Mouse (Mus musculus) B cell, adult (primary cell): ENCODE results near the gene Fam243. TPM values are rescaled to one million over a fixed set of nuclear protein-coding genes. Genes with fewer than 3 reads are reported as not detected.

Experiments used
- total RNA-seq: library from RNA; stranded (reverse); gene quantifications from 4 replicates; pipeline ENCODE4 v1.2.4, GENCODE M21; 2023; ENCODE audit not compliant: inconsistent age

Gene Fam243
- not detected in 4 replicates for total RNA-seq

GRCm38 (mm10) chr16:92321341-92321740 lies at the start of gene Fam243:
Gene Fam243, minus strand, starts transcription at chr16:92321441.

GRCm38 (mm10) chr16:92359229-92359628 lies 38.0 kb upstream of the Fam243 start, which contains the start of gene Kcne1:
Gene Kcne1, minus strand, starts transcription at chr16:92359468.

GRCm38 (mm10) chr16:92300649-92301411 lies 20.4 kb downstream of the Fam243 start, which contains the start of gene Smim11:
Gene Smim11, plus strand, starts transcription at chr16:92301286.

GRCm38 (mm10) chr16:92292101-92292500 lies 29.1 kb downstream of the Fam243 start, which contains the start of gene Kcne2:
Gene Kcne2, plus strand, starts transcription at chr16:92292389.

Other genes with a start within 250 kb of the Fam243 start
- not detected in 4 replicates for gene Kcne2, start 29.1 kb downstream of the Fam243 start, total RNA-seq
- gene Smim11, start 20.2 kb downstream of the Fam243 start, total RNA-seq: 14.7 to 31.6 TPM (median 27.6 TPM) in 4 replicates
- not detected in 4 replicates for gene Kcne1, start 38.0 kb upstream of the Fam243 start, total RNA-seq
- 6.9 to 11.0 TPM (median 7.6 TPM) in 4 replicates for gene Rcan1, start 149.4 kb upstream of the Fam243 start, total RNA-seq
- gene Clic6, start 164.3 kb upstream of the Fam243 start, total RNA-seq: not detected in 4 replicates